In genomic region chr11:96963580-96963979, GRCm38 (mm10) we compare ENCODE assay signal across 8 mouse cellular contexts. TPM values are rescaled to one million over a fixed set of nuclear protein-coding genes. Genes with fewer than 3 reads are reported as not detected.
DNase-seq lines count a peak whose midpoint lies in the region; ATAC-seq and TF ChIP-seq lines count a peak whose summit lies in the region.

No protein-coding gene starts in this region.

- H3K4me2 ChIP-seq in heart, embryonic 15.5 days, result no peak overlapping the region
- no peak overlapping the region for H3K4me2 ChIP-seq in liver, embryonic 14.5 days (ENCODE audit: low read depth)
- H3K4me2 ChIP-seq in neural tube, embryonic 12.5 days (replicated peaks), result no peak overlapping the region
- H3K4me2 ChIP-seq in stomach, embryonic 16.5 days (ENCODE audit: low read depth, low read length), result no peak overlapping the region

- peak; percentile 73; the same call in 1 of the 2 replicates for ATAC-seq in heart, embryonic 15.5 days (replicated peaks; ENCODE audit: insufficient number of reproducible peaks, insufficient read depth, low FRiP score, low read depth)
- peak; percentile 68 for ATAC-seq in liver, embryonic 14.5 days (ENCODE audit: insufficient read depth)
- 0 out of 2 replicates have a peak, but pooled peaks have one; percentile 37 for ATAC-seq in neural tube, embryonic 12.5 days (ENCODE audit: low FRiP score, low read depth)
- peak; percentile 77; the same call in 1 of the 2 replicates for ATAC-seq in stomach, embryonic 16.5 days (ENCODE audit: insufficient read depth, low FRiP score)

- no peak for TF ChIP-seq EP300 in liver, embryonic 14.5 days (IDR thresholded peaks at IDR 0.05; ENCODE audit: low read depth)

- peaks cover 10% of the 10 kb centered on the region for H3K4me1 ChIP-seq in embryonic fibroblast, embryonic 13.5 days (ENCODE audit: control insufficient read depth, insufficient read depth, low read length)
- peaks cover 28% of the 10 kb centered on the region for H3K4me1 ChIP-seq in heart, embryonic 15.5 days (replicated peaks)
- H3K4me1 ChIP-seq in liver, embryonic 14.5 days (replicated peaks; ENCODE audit: control insufficient read depth in 2 of 2, insufficient read depth in 2 of 2, low read length in 1 of 2), result peaks cover 28 to 33% of the 10 kb centered on the region in 2 experiments
- H3K4me1 ChIP-seq in neural tube, embryonic 12.5 days, result peaks cover under 1% of the 10 kb centered on the region; the same call in 1 of the 2 replicates
- H3K4me1 ChIP-seq in stomach, embryonic 16.5 days (ENCODE audit: control insufficient read depth, insufficient read depth, low read length), result peaks cover 4% of the 10 kb centered on the region

- no peak for TF ChIP-seq POLR2A in embryonic fibroblast, embryonic 13.5 days (IDR thresholded peaks at IDR 0.05; ENCODE audit: low read depth, low read length)

- no peaks in the 10 kb centered on the region for H3K27me3 ChIP-seq in heart, embryonic 15.5 days
- H3K27me3 ChIP-seq in liver, embryonic 14.5 days (ENCODE audit: control insufficient read depth, insufficient read depth, low read length), result no peaks in the 10 kb centered on the region
- H3K27me3 ChIP-seq in neural tube, embryonic 12.5 days (replicated peaks), result no peaks in the 10 kb centered on the region
- H3K27me3 ChIP-seq in stomach, embryonic 16.5 days (ENCODE audit: control insufficient read depth, insufficient read depth, low read length), result no peaks in the 10 kb centered on the region

- WGBS in heart, embryonic 15.5 days, result 18% methylated on average over 8 of the region's 8 CpGs
- WGBS in liver, embryonic 14.5 days (ENCODE audit: insufficient replicate concordance), result 29% methylated on average over 8 of the region's 8 CpGs
- 20% methylated on average over 8 of the region's 8 CpGs for whole genome bisulfite sequencing in neural tube, embryonic 12.5 days
- WGBS in stomach, embryonic 16.5 days, result 12% methylated on average over 8 of the region's 8 CpGs

- H3K4me3 ChIP-seq in embryonic fibroblast, embryonic 13.5 days (ENCODE audit: insufficient read depth, low read length), result no peak overlapping the region
- H3K4me3 ChIP-seq in heart, embryonic 15.5 days, result no peak overlapping the region
- H3K4me3 ChIP-seq in liver, embryonic 14.5 days (ENCODE audit: insufficient read depth in 1 of 2, low read depth in 2 of 2, low read length in 2 of 2), result no peak overlapping the region
- H3K4me3 ChIP-seq in neural tube, embryonic 12.5 days, result no peak overlapping the region
- no peak overlapping the region for H3K4me3 ChIP-seq in stomach, embryonic 16.5 days (replicated peaks; ENCODE audit: low read length)

- DNase-seq in 3T3-L1 (ENCODE audit: low read depth, low spot score), result peak; percentile 95
- DNase-seq in adrenal gland, postnatal 4 days (ENCODE audit: low spot score in 2 of 2), result peak; percentile 63 to 85
- peak; percentile 96 to 98 for DNase-seq in kidney, postnatal 25 days
- peak in 2 of 3 experiments; percentile 66 to 73 for DNase-seq in liver, embryonic 14.5 days (ENCODE audit: low read depth in 3 of 3, low spot score in 3 of 3)

- H3K9me3 ChIP-seq in heart, embryonic 15.5 days (replicated peaks), result no peaks in the 10 kb centered on the region
- no peaks in the 10 kb centered on the region for H3K9me3 ChIP-seq in liver, embryonic 14.5 days (ENCODE audit: control insufficient read depth, low read length)
- no peaks in the 10 kb centered on the region for H3K9me3 ChIP-seq in neural tube, embryonic 12.5 days
- no peaks in the 10 kb centered on the region for H3K9me3 ChIP-seq in stomach, embryonic 16.5 days (replicated peaks; ENCODE audit: control insufficient read depth, low read length)

- H3K36me3 ChIP-seq in heart, embryonic 15.5 days, result peaks cover 33% of the 10 kb centered on the region
- peaks cover 61% of the 10 kb centered on the region for H3K36me3 ChIP-seq in liver, embryonic 14.5 days (replicated peaks; ENCODE audit: control insufficient read depth, insufficient read depth, low read depth)
- peaks cover 41% of the 10 kb centered on the region for H3K36me3 ChIP-seq in neural tube, embryonic 12.5 days
- H3K36me3 ChIP-seq in stomach, embryonic 16.5 days (ENCODE audit: control insufficient read depth, insufficient read depth, low read length), result 0 out of 2 replicates have a peak, but pooled peaks cover 3% of the 10 kb centered on the region

- TF ChIP-seq CTCF in embryonic fibroblast, embryonic 13.5 days (IDR thresholded peaks at IDR 0.05; ENCODE audit: borderline replicate concordance, insufficient read depth, low read length), result peak; percentile 88
- peak; percentile 98 for TF ChIP-seq CTCF in liver, embryonic 14.5 days (IDR thresholded peaks at IDR 0.05; ENCODE audit: low read depth)

- no peak overlapping the region for H3K27ac ChIP-seq in embryonic fibroblast, embryonic 13.5 days (ENCODE audit: insufficient read depth, low read length)
- H3K27ac ChIP-seq in heart, embryonic 15.5 days, result no peak overlapping the region
- peak overlapping the region; percentile 47; the same call in 1 of the 2 replicates for H3K27ac ChIP-seq in liver, embryonic 14.5 days
- H3K27ac ChIP-seq in neural tube, embryonic 12.5 days, result no peak overlapping the region
- H3K27ac ChIP-seq in stomach, embryonic 16.5 days (ENCODE audit: low read length), result no peak overlapping the region

- peak overlapping the region; percentile 11; the same call in 1 of the 2 replicates for H3K9ac ChIP-seq in heart, embryonic 15.5 days
- no peak overlapping the region for H3K9ac ChIP-seq in liver, embryonic 14.5 days (replicated peaks)
- no peak overlapping the region for H3K9ac ChIP-seq in neural tube, embryonic 12.5 days
- H3K9ac ChIP-seq in stomach, embryonic 16.5 days (ENCODE audit: low read length), result peak overlapping the region; percentile 23; the same call in 1 of the 2 replicates

RNA-seq across cellular contexts. Expression of gene Sp2, which starts 19.2 kb away (rescaled TPM):
- 10 to 100 TPM; 23.3 to 26.0 TPM for total RNA-seq in adrenal gland, postnatal 4 days (2021)
- 11.9 and 12.3 TPM in 2 replicates for polyA plus RNA-seq in embryonic fibroblast, embryonic 13.5 days (2011; ENCODE audit: insufficient read length, low read depth, missing spikeins)
- polyA plus RNA-seq in heart, embryonic 15.5 days (2015; fragmentation: Nextera tagmentation; extraction: Ambion mirVana), result 12.9 and 18.2 TPM in 2 replicates
- polyA plus RNA-seq in liver, embryonic 14.5 days (2012; rRNA removed), result 7.7 and 8.0 TPM in 2 replicates
- 13.7 and 17.1 TPM in 2 replicates for polyA plus RNA-seq in liver, embryonic 14.5 days (2014; fragmentation: Nextera tagmentation; extraction: Ambion mirVana)
- polyA plus RNA-seq in neural tube, embryonic 12.5 days (2016; fragmentation: Nextera tagmentation; extraction: Ambion mirVana), result 19.3 and 20.4 TPM in 2 replicates
- 13.4 and 14.6 TPM in 2 replicates for polyA plus RNA-seq in stomach, embryonic 16.5 days (2015; fragmentation: Nextera tagmentation; extraction: Ambion mirVana)

RNA-seq across cellular contexts. Expression of gene Pnpo, which starts 19.8 kb away (rescaled TPM):
- total RNA-seq in adrenal gland, postnatal 4 days (2021), result 10 to 100 TPM; 27.5 to 35.0 TPM
- 6.8 and 8.3 TPM in 2 replicates for polyA plus RNA-seq in embryonic fibroblast, embryonic 13.5 days (2011; ENCODE audit: insufficient read length, low read depth, missing spikeins)
- 65.2 and 74.8 TPM in 2 replicates for polyA plus RNA-seq in heart, embryonic 15.5 days (2015; fragmentation: Nextera tagmentation; extraction: Ambion mirVana)
- polyA plus RNA-seq in liver, embryonic 14.5 days (2012; rRNA removed), result 315 and 355 TPM in 2 replicates
- 564 and 592 TPM in 2 replicates for polyA plus RNA-seq in liver, embryonic 14.5 days (2014; fragmentation: Nextera tagmentation; extraction: Ambion mirVana)
- 18.3 and 18.9 TPM in 2 replicates for polyA plus RNA-seq in neural tube, embryonic 12.5 days (2016; fragmentation: Nextera tagmentation; extraction: Ambion mirVana)
- polyA plus RNA-seq in stomach, embryonic 16.5 days (2015; fragmentation: Nextera tagmentation; extraction: Ambion mirVana), result 70.7 and 76.8 TPM in 2 replicates

RNA-seq across cellular contexts. Expression of gene Prr15l, which starts 35.7 kb away (rescaled TPM):
- total RNA-seq in adrenal gland, postnatal 4 days (2021), result 1 to 10 TPM in 1 of 2 experiments, under 1 TPM in 1; 0.28 to 7.8 TPM
- not detected in 2 replicates for polyA plus RNA-seq in embryonic fibroblast, embryonic 13.5 days (2011; ENCODE audit: insufficient read length, low read depth, missing spikeins)
- polyA plus RNA-seq in heart, embryonic 15.5 days (2015; fragmentation: Nextera tagmentation; extraction: Ambion mirVana), result 1.7 and 2.9 TPM in 2 replicates
- 2.8 and 3.3 TPM in 2 replicates for polyA plus RNA-seq in liver, embryonic 14.5 days (2012; rRNA removed)
- polyA plus RNA-seq in liver, embryonic 14.5 days (2014; fragmentation: Nextera tagmentation; extraction: Ambion mirVana), result 4.9 and 8.5 TPM in 2 replicates
- 0.05 and 0.61 TPM in 2 replicates for polyA plus RNA-seq in neural tube, embryonic 12.5 days (2016; fragmentation: Nextera tagmentation; extraction: Ambion mirVana)
- 70.8 and 81.7 TPM in 2 replicates for polyA plus RNA-seq in stomach, embryonic 16.5 days (2015; fragmentation: Nextera tagmentation; extraction: Ambion mirVana)

RNA-seq across cellular contexts. Expression of gene Cdk5rap3, which starts 47.3 kb away (rescaled TPM):
- total RNA-seq in adrenal gland, postnatal 4 days (2021), result 10 to 100 TPM; 71.6 to 74.7 TPM
- 47.6 and 55.7 TPM in 2 replicates for polyA plus RNA-seq in embryonic fibroblast, embryonic 13.5 days (2011; ENCODE audit: insufficient read length, low read depth, missing spikeins)
- 45.2 and 58.7 TPM in 2 replicates for polyA plus RNA-seq in heart, embryonic 15.5 days (2015; fragmentation: Nextera tagmentation; extraction: Ambion mirVana)
- polyA plus RNA-seq in liver, embryonic 14.5 days (2012; rRNA removed), result 14.2 and 20.1 TPM in 2 replicates
- polyA plus RNA-seq in liver, embryonic 14.5 days (2014; fragmentation: Nextera tagmentation; extraction: Ambion mirVana), result 34.1 and 36.4 TPM in 2 replicates
- polyA plus RNA-seq in neural tube, embryonic 12.5 days (2016; fragmentation: Nextera tagmentation; extraction: Ambion mirVana), result 99.3 and 103 TPM in 2 replicates
- polyA plus RNA-seq in stomach, embryonic 16.5 days (2015; fragmentation: Nextera tagmentation; extraction: Ambion mirVana), result 68.7 and 75.0 TPM in 2 replicates

RNA-seq across cellular contexts. Expression of gene Sp6, which starts 49.6 kb away (rescaled TPM):
- under 1 TPM; 0.42 TPM for total RNA-seq in adrenal gland, postnatal 4 days (2021)
- 0.33 and 0.35 TPM in 2 replicates for polyA plus RNA-seq in embryonic fibroblast, embryonic 13.5 days (2011; ENCODE audit: insufficient read length, low read depth, missing spikeins)
- polyA plus RNA-seq in heart, embryonic 15.5 days (2015; fragmentation: Nextera tagmentation; extraction: Ambion mirVana), result 0.09 and 0.15 TPM in 2 replicates
- polyA plus RNA-seq in liver, embryonic 14.5 days (2012; rRNA removed), result 0.02 and 0.06 TPM in 2 replicates
- not detected in 2 replicates for polyA plus RNA-seq in liver, embryonic 14.5 days (2014; fragmentation: Nextera tagmentation; extraction: Ambion mirVana)
- polyA plus RNA-seq in neural tube, embryonic 12.5 days (2016; fragmentation: Nextera tagmentation; extraction: Ambion mirVana), result 0.23 and 0.34 TPM in 2 replicates
- 6.1 and 9.7 TPM in 2 replicates for polyA plus RNA-seq in stomach, embryonic 16.5 days (2015; fragmentation: Nextera tagmentation; extraction: Ambion mirVana)

Comparison
In these comparisons a context has a peak if more than half of its experiments do, and no peak if none do; other contexts are left out.
1. H3K9ac ChIP-seq: peak in heart, embryonic 15.5 days (single experiment) and stomach, embryonic 16.5 days (single experiment); none in liver, embryonic 14.5 days (single experiment) and neural tube, embryonic 12.5 days (single experiment).
2. Peak in every context shown above with its lines, with median percentiles within 50 percentile points of each other: DNase-seq and ATAC-seq.